Mouse (Mus musculus) bone marrow macrophage, adult 2 months (primary cell): ENCODE measurements around the gene Pelo.

Experiments
- CTCF ChIP-seq: IDR thresholded peaks from 2 replicates; pipeline ENCODE4 v1.5.1; 2012; ENCODE audit warnings: low read depth, mild to moderate bottlenecking, low read length, moderate library complexity
- POLR2A ChIP-seq: IDR thresholded peaks from 2 replicates; pipeline ENCODE4 v1.6.1; 2012; ENCODE audit warnings: mild to moderate bottlenecking, low read depth, low read length, borderline replicate concordance

- TF ChIP-seq CTCF, result no peak
- TF ChIP-seq POLR2A, result no peak
Measured at GRCm38 (mm10) chr13:115106183-115106582, 16.2 kb upstream of the Pelo start.
